Mouse (Mus musculus) hindbrain, embryonic 16.5 days (tissue): ENCODE data around the gene Sfxn5. TPM values are rescaled to one million over a fixed set of nuclear protein-coding genes. Genes with fewer than 3 reads are reported as not detected.

Source experiments
- ATAC-seq: fragments of 200-750 bp; cut with Nextera tagmentation; 2 replicates; pipeline ENCODE4 v1.8.0; 2017; ENCODE audit warnings: moderate TSS enrichment, moderate library complexity
- H3K27ac ChIP-seq: fragments of 300-500 bp; sonication (generic); 2 replicates; pipeline ENCODE4 v1.5.1; 2014; ENCODE audit warnings: low read depth, mild to moderate bottlenecking, control low read depth, low read length, moderate library complexity
- H3K27me3 ChIP-seq: fragments of 300-500 bp; sonication (generic); replicated peaks from 2 replicates; pipeline ENCODE4 v1.6.1; 2014; ENCODE audit warnings: low read length; ENCODE audit not compliant: control insufficient read depth, insufficient read depth
- H3K36me3 ChIP-seq: fragments of 300-500 bp; sonication (generic); 2 replicates; pipeline ENCODE4 v1.6.1; 2014; ENCODE audit warnings: mild to moderate bottlenecking, low read length, moderate library complexity, mixed read lengths; ENCODE audit not compliant: control insufficient read depth, insufficient read depth
- H3K4me1 ChIP-seq: fragments of 300-500 bp; sonication (generic); 2 replicates; pipeline ENCODE4 v1.6.1; 2014; ENCODE audit warnings: low read depth, low read length; ENCODE audit not compliant: control insufficient read depth, insufficient read depth
- H3K4me2 ChIP-seq: fragments of 300-500 bp; sonication (generic); 2 replicates; pipeline ENCODE4 v1.6.1; 2014; ENCODE audit warnings: mild to moderate bottlenecking, low read length, control low read depth, moderate library complexity
- H3K4me3 ChIP-seq: fragments of 300-500 bp; sonication (generic); 2 replicates; pipeline ENCODE4 v1.5.1; 2014; ENCODE audit warnings: mild to moderate bottlenecking, low read length, control low read depth, moderate library complexity
- H3K9ac ChIP-seq: fragments of 300-500 bp; sonication (generic); 2 replicates; pipeline ENCODE4 v1.6.1; 2014; ENCODE audit warnings: low read depth, mild to moderate bottlenecking, control low read depth, low read length, moderate library complexity
- H3K9me3 ChIP-seq: fragments of 300-500 bp; sonication (generic); 2 replicates; pipeline ENCODE4 v1.6.1; 2014; ENCODE audit warnings: mild to moderate bottlenecking, low read length, moderate library complexity; ENCODE audit not compliant: control insufficient read depth
- WGBS: fragments of 180-500 bp; shearing (Covaris S2); extraction: QIAGEN DNeasy Blood & Tissue Kit; methylation state at CpG from one replicate; pipeline ENCODE4 v1.1.7; 2014; 5-methylcytosine and 5-hydroxymethylcytosine counted together
- polyA plus RNA-seq: library from polyadenylated mRNA; unstranded; fragments of >200 nt; fragmentation: Nextera tagmentation; extraction: Ambion mirVana; gene quantifications from 2 replicates; pipeline ENCODE4 v1.2.1, GENCODE M21; 2015

Gene Sfxn5
- polyA plus RNA-seq, 1 experiment from 2014 or later = 61.3 TPM

DNA sequence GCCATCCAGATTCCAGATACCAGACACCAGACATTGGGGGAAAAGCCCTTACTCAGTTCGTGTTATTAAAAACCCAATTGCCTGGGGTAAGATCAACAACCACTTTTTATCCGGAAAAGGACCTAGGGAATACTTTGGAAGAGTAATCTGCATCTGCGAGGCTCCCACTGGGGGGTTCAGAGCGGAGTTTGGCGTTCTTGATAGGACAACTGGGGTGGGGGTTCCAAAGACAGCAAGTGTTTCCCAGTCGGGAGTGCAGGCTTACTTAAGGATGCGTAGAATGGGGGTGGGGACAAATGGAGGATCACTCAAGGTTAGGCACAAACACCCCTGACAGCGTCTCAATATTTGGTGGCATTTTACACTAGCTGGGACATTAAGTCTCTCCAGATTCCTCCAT, 1.5 kb downstream of the Sfxn5 start:
- peak overlapping the region; percentile 62 for H3K4me3 ChIP-seq
- H3K4me1 ChIP-seq = peaks cover 7% of the 10 kb centered on the region
- H3K9ac ChIP-seq = peak overlapping the region; percentile 36; the same call in 1 of the 2 replicates
- H3K36me3 ChIP-seq = peaks cover 4% of the 10 kb centered on the region; the same call in 1 of the 2 replicates
- H3K4me2 ChIP-seq = peak overlapping the region; percentile 98
- 9% methylated on average over 8 of the region's 8 CpGs for WGBS
- no peaks in the 10 kb centered on the region for H3K9me3 ChIP-seq
- H3K27ac ChIP-seq = no peak overlapping the region; the same call in 1 of the 2 replicates
- H3K27me3 ChIP-seq = no peaks in the 10 kb centered on the region
- ATAC-seq = no peak

DNA sequence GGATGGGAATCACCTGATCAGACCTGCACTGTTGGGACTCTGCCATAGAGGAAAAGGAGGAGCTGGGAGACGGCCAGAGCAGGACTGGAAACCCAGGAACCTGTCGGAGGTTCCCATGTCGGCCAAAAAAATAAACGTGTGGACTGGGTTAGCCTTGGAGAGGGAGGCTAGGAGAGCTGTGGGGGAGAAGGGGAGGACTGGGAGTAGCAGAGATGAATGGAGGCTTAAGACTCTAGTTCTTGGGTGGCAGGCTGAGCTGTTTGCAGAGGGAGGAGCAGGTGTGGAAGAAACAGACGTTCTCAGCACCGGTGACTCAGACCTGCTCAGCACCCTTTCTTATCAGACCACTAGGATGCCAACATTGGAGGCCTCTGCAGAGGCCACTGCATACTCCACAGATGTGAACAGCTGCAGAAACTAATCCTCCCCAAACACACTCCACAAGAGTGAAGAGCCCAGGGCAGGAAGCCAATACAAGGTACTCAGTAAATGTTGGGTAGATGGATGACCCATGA, 1.9 kb downstream of the Sfxn5 start:
- Histone ChIP-seq H3K36me3 (no peaks in the 10 kb centered on the region), H3K27me3 (no peaks in the 10 kb centered on the region), H3K4me2 (peak overlapping the region; percentile 98), H3K4me1 (peaks cover 7% of the 10 kb centered on the region), H3K4me3 (peak overlapping the region; percentile 62), H3K27ac (no peak overlapping the region), H3K9ac (no peak overlapping the region), H3K9me3 (no peaks in the 10 kb centered on the region)
- no peak for ATAC-seq
- WGBS = 46% methylated on average over 6 of the region's 6 CpGs

DNA sequence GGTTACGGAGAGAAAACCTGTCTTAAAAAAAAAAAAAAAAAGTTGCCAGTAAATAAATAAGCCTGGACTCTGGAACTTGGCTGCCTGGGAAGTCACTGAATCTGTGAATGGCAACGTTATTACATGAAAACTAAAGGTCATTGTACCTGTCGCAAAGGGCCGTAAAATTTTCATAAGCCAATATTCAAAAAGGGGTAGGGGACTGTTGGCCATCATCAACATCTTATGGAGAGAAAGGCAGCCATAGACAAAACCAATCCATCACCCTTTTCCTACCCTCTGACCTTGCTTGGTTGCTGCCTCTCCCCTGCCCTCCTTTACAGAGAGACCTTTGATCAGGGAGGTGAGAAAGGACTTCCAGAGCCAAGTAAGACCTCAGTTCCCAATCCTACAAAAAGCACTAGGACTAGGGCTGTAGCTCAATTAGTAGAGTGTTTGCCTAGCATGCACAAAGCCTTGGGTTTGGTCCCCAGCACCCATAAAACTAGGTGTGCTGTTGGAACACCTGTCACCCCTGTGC, 3.5 kb downstream of the Sfxn5 start:
- Histone ChIP-seq H3K4me2 (no peak overlapping the region), H3K27me3 (no peaks in the 10 kb centered on the region), H3K4me3 (no peak overlapping the region), H3K9ac (no peak overlapping the region), H3K9me3 (no peaks in the 10 kb centered on the region), H3K36me3 (no peaks in the 10 kb centered on the region), H3K4me1 (peaks cover 7% of the 10 kb centered on the region), H3K27ac (no peak overlapping the region)
- ATAC-seq = no peak
- WGBS = 97% methylated on average over 4 of the region's 4 CpGs

DNA sequence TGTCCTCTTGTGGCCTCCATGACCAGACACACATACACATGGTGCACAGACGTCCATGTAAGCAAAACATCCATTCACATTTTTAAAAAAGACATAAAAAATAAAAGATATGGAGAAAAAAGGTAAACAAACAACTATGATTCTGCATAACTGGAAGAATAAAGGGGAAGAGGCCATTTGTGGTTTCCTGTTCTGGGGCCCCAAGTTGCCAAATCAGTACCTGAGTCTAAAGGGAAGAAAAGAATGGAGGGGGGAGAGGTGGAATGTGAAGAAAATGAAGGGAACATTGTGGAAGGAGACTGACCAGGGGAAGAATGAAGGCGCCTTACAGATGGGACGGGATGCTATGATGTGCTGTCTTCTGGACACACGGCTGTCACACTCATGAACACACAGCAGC, 6.7 kb downstream of the Sfxn5 start:
- Histone ChIP-seq H3K4me2 (no peak overlapping the region), H3K36me3 (no peaks in the 10 kb centered on the region), H3K4me3 (no peak overlapping the region), H3K9me3 (no peaks in the 10 kb centered on the region), H3K27me3 (no peaks in the 10 kb centered on the region), H3K9ac (no peak overlapping the region), H3K27ac (no peak overlapping the region), H3K4me1 (no peaks in the 10 kb centered on the region)
- no peak for ATAC-seq
- 87% methylated on average over 4 of the region's 4 CpGs for WGBS

DNA sequence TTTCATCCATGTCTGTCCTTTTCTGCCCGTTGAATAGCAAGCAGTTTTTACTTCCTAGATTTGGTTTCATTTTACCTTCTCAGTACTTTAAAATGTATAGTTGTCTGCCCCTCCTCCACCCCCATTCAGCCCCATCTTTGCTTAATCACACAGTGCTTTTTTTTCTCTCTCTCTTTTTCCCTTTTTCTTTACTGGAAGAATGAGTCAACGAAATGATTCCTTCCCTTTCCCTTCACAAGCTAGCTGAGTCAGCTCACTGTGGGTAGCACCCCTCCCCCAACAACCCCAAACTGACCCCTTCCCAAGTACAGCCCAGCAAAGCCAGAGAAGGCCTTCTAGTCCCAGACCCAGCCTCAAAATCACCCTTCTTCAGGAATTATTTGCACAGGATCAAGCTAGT, 8.1 kb downstream of the Sfxn5 start:
- no peak overlapping the region for H3K9ac ChIP-seq
- no peaks in the 10 kb centered on the region for H3K36me3 ChIP-seq
- H3K9me3 ChIP-seq = no peaks in the 10 kb centered on the region
- H3K4me1 ChIP-seq = no peaks in the 10 kb centered on the region
- no peak overlapping the region for H3K4me2 ChIP-seq
- H3K27me3 ChIP-seq = no peaks in the 10 kb centered on the region
- no peak for ATAC-seq
- H3K4me3 ChIP-seq = no peak overlapping the region
- no peak overlapping the region for H3K27ac ChIP-seq
- WGBS = 47% methylated on average over 2 of the region's 2 CpGs

DNA sequence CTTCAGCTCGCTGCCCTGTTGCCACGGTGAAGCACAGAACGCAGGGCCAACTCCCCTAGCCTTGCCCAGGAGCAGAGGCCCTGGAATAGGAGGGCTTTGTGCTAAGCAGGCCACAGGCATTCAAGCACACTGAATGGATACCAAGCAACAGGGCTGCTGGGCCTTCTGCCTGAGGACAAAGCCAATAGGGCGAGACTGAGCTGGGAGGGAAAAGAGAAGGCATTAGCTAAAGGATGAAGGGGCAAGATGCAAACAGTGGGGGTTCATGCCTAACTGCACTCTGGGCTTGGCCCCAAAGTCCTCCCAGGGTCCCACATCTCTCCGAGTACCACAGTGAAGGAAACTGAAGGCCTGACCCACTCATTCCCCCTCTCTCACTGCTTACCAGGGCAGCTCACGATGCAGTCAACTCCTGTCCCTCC, 12.8 kb downstream of the Sfxn5 start:
- 19% methylated on average over 6 of the region's 6 CpGs for WGBS

DNA sequence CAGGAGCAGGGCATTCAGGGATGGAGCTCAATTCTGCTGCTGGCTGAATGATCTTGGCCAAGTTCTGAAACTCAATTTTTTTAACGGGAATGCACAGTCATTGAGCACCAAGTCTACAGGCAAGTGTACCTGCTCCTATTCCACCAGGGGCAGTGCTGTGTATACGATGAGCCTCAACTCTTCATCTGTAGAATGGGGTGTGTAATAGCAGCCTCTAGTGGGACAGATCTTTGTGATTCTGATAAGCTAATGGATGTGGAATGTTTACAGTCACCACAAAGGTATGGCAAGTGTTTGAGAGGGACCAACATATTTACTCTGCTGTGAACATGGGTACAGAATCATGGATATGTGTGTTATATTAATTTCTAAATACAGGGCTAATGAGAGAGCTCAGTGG, 17.0 kb downstream of the Sfxn5 start:
- no peak overlapping the region for H3K9ac ChIP-seq
- no peaks in the 10 kb centered on the region for H3K9me3 ChIP-seq
- ATAC-seq = no peak
- H3K4me3 ChIP-seq = no peak overlapping the region
- H3K4me2 ChIP-seq = no peak overlapping the region
- H3K4me1 ChIP-seq = no peaks in the 10 kb centered on the region; the same call in 1 of the 2 replicates
- 94% methylated on average over 2 of the region's 2 CpGs for WGBS
- H3K27ac ChIP-seq = no peak overlapping the region
- no peaks in the 10 kb centered on the region for H3K27me3 ChIP-seq
- H3K36me3 ChIP-seq = no peaks in the 10 kb centered on the region

More for the DNA sequence above, 12.8 kb downstream of the Sfxn5 start:
- Histone ChIP-seq H3K4me1 (no peaks in the 10 kb centered on the region), H3K4me2 (no peak overlapping the region), H3K9me3 (no peaks in the 10 kb centered on the region), H3K9ac (no peak overlapping the region), H3K27ac (peak overlapping the region; percentile 73), H3K36me3 (no peaks in the 10 kb centered on the region), H3K4me3 (no peak overlapping the region), H3K27me3 (no peaks in the 10 kb centered on the region)
- ATAC-seq = peak; percentile 98

DNA sequence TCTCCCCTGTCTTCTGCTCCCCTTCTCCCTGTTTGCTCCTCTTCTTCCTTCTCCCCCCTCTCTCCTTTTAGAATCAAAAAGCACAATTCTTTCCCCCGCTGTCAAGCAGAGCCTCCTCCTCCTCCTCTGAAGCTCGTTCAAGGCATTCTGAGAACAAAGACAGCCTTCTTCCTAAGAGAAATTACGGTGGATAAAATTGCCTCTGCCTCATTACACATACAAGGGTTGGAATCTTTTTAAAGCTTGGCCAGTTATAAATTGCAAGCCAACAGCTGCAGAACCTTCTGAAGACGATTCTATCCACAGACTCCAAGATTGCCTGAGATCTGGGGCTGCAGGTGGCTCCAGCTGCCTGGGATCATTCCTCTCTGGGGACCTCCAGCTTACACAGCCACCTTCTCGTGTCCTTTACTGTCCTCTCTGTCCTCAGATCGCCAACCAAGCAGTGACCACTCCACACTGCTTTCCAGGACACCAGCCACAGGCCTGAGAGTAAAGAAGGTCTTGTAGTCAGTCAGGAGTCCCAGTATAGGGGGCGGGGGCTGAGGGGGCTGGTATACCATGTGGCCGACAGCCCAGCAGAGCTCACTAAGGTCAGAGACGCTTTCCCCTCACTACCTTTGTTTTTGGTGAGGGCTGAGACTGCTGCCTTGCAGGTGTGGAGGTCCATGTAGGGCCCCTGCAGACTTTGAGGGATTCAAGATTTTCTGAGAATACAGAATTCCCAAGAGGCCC, 19.0 kb downstream of the Sfxn5 start:
- Histone ChIP-seq H3K9me3 (no peaks in the 10 kb centered on the region), H3K9ac (peak overlapping the region; percentile 27), H3K27me3 (no peaks in the 10 kb centered on the region), H3K4me1 (no peaks in the 10 kb centered on the region; the same call in 1 of the 2 replicates), H3K4me3 (no peak overlapping the region), H3K4me2 (no peak overlapping the region), H3K36me3 (no peaks in the 10 kb centered on the region), H3K27ac (peak overlapping the region; percentile 73)
- ATAC-seq = peak; percentile 54; the same call in 1 of the 2 replicates
- 39% methylated on average over 9 of the region's 9 CpGs for WGBS

DNA sequence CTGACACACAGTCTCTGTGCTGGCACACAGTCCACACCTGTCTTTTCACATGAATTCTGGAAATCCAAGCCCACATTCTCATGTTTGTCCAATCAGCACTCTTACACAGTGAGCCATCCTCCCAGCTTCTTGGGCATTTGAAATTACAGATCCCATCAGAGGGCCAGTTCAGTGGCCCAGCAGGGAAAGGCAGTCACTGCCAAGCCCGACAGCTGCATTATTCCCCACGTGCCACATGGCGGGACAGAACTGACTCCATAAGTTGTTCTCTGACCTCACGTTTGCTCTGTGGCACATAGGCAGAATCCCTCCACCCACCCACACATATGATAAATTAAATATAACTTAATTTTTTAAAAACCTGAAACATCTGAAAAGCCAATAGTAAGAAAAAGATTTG, 25.3 kb downstream of the Sfxn5 start:
- WGBS = 59% methylated on average over 4 of the region's 4 CpGs
- H3K27ac ChIP-seq = no peak overlapping the region
- ATAC-seq = no peak
- H3K4me1 ChIP-seq = peaks cover 3% of the 10 kb centered on the region; the same call in 1 of the 2 replicates
- no peaks in the 10 kb centered on the region for H3K9me3 ChIP-seq
- no peaks in the 10 kb centered on the region for H3K36me3 ChIP-seq
- H3K4me3 ChIP-seq = no peak overlapping the region
- H3K27me3 ChIP-seq = no peaks in the 10 kb centered on the region
- no peak overlapping the region for H3K4me2 ChIP-seq
- no peak overlapping the region for H3K9ac ChIP-seq
